ENCODE assay signal across 18 mouse cellular contexts in the genomic region with DNA sequence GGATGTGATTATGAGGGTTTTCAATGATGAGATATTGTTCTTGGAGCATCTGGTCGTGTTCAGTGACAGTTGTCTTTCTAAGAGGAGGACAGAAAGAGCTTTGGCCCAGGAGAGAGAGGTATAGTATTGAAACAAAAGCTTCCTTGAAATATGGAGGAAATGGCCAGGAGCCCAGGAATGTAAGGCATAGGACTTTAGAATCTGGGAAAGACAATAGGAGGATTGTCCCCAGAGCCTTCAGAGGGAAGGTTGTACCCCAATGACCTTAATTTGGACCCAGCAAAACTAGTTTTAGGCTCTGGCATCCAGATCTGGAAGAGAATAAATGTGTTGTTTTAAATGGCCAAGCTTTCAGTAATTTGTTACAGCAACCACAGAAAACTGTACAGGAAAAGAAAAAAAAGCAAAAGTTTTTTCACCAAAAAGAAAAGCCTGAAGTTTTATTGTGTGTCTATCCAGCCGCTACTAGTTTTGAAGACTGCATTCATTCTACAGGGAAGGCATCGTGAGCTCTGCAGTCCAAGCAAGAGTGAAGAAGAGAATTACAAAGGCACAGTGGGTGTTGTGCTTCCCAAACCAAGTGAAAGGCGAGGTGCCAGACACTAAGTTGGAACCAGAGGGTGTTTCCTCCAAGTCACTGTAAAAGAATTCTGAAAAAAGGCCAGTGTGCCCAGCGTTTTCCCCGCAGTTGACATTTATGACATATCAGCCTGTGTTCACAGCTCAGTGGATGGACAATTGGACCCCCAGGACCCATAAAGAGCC. TPM values are rescaled to one million over a fixed set of nuclear protein-coding genes. Genes with fewer than 3 reads are reported as not detected.
DNase-seq lines count a peak whose midpoint lies in the region; ATAC-seq and TF ChIP-seq lines count a peak whose summit lies in the region.
"Had no signal": no experiment of that assay in that cellular context is flagged by ENCODE, and none has a peak within 500 bp of the region (broad histone marks: within the 10 kb centered on the region; RNA-seq: fewer than 3 reads in every experiment).

No protein-coding gene starts in this region.

- no peak for ATAC-seq in midbrain, postnatal 0 days (ENCODE audit: low FRiP score)
- ATAC-seq in midbrain, embryonic 11.5 days (ENCODE audit: low FRiP score) = no peak
- no peak for ATAC-seq in liver, postnatal 0 days

- H3K4me3 ChIP-seq in midbrain, postnatal 0 days (ENCODE audit: low read depth, low read length) = no peak overlapping the region
- no peak overlapping the region for H3K4me3 ChIP-seq in midbrain, embryonic 11.5 days (ENCODE audit: low read depth, low read length)
- no peak overlapping the region for H3K4me3 ChIP-seq in liver, postnatal 0 days (ENCODE audit: low read depth, low read length)
- H3K4me3 ChIP-seq: embryonic facial prominence, embryonic 13.5 days; forebrain, embryonic 10.5 days; hindbrain, embryonic 15.5 days had no signal

- peak; percentile 23 for DNase-seq in gastrocnemius, postnatal 14 days
- no peak for DNase-seq in gastrocnemius, postnatal 4 days (ENCODE audit: low spot score in 2 of 2)
- peak; percentile 44 for DNase-seq in midbrain, postnatal 0 days (ENCODE audit: low spot score)
- DNase-seq in midbrain, embryonic 11.5 days (ENCODE audit: low spot score, missing footprints) = no peak
- peak; percentile 47 for DNase-seq in brain, adult 2 months (ENCODE audit: low read depth, low spot score)
- DNase-seq in liver, postnatal 0 days = no peak
- DNase-seq in layer of hippocampus, postnatal 14 days (ENCODE audit: low spot score in 2 of 2) = no peak
- DNase-seq: adrenal gland, postnatal 10 days; cerebellum, adult 2 months; kidney, adult 18-20 months; kidney, postnatal 14 days; lung, adult 2 months; midbrain, embryonic 14.5 days; right cerebral cortex, postnatal 14 days had no signal

- no peak overlapping the region for H3K27ac ChIP-seq in midbrain, postnatal 0 days (ENCODE audit: low read depth, low read length)
- no peak overlapping the region for H3K27ac ChIP-seq in midbrain, embryonic 11.5 days (ENCODE audit: low read depth, low read length)
- H3K27ac ChIP-seq in liver, postnatal 0 days (ENCODE audit: low read depth) = no peak overlapping the region
- H3K27ac ChIP-seq: embryonic facial prominence, embryonic 13.5 days; forebrain, embryonic 10.5 days; hindbrain, embryonic 15.5 days had no signal

- intact Hi-C loops in gastrocnemius, postnatal 14 days (cut with DNase I; ENCODE audit: low total_unique reads) = no loop called here

- H3K9me3 ChIP-seq in midbrain, postnatal 0 days (ENCODE audit: low read length) = no peaks in the 10 kb centered on the region
- H3K9me3 ChIP-seq in midbrain, embryonic 11.5 days (ENCODE audit: control insufficient read depth, low read length) = no peaks in the 10 kb centered on the region
- no peaks in the 10 kb centered on the region for H3K9me3 ChIP-seq in liver, postnatal 0 days (ENCODE audit: low read length)
- H3K9me3 ChIP-seq: embryonic facial prominence, embryonic 13.5 days; forebrain, embryonic 10.5 days; hindbrain, embryonic 15.5 days had no signal

- no peak for TF ChIP-seq EP300 in liver, postnatal 0 days (IDR thresholded peaks at IDR 0.05; ENCODE audit: low read depth)

- no peak for TF ChIP-seq CTCF in midbrain, postnatal 0 days (IDR thresholded peaks at IDR 0.05)
- TF ChIP-seq CTCF in liver, postnatal 0 days (IDR thresholded peaks at IDR 0.05; ENCODE audit: low read depth) = no peak

- H3K4me1 ChIP-seq in midbrain, postnatal 0 days (ENCODE audit: insufficient read depth, low read length) = no peaks in the 10 kb centered on the region
- no peaks in the 10 kb centered on the region for H3K4me1 ChIP-seq in midbrain, embryonic 11.5 days (ENCODE audit: control insufficient read depth, insufficient read depth, low read length)
- no peaks in the 10 kb centered on the region for H3K4me1 ChIP-seq in liver, postnatal 0 days (ENCODE audit: insufficient read depth)
- H3K4me1 ChIP-seq: hindbrain, embryonic 15.5 days had no signal

- no peaks in the 10 kb centered on the region for H3K36me3 ChIP-seq in midbrain, postnatal 0 days (ENCODE audit: insufficient read depth, low read length)
- H3K36me3 ChIP-seq in midbrain, embryonic 11.5 days (ENCODE audit: control insufficient read depth, insufficient read depth, low read length) = no peaks in the 10 kb centered on the region
- H3K36me3 ChIP-seq in liver, postnatal 0 days (replicated peaks; ENCODE audit: insufficient read depth, low read length) = no peaks in the 10 kb centered on the region
- H3K36me3 ChIP-seq: embryonic facial prominence, embryonic 13.5 days; forebrain, embryonic 10.5 days; hindbrain, embryonic 15.5 days had no signal

- no peak overlapping the region for H3K4me2 ChIP-seq in midbrain, postnatal 0 days (ENCODE audit: low read depth, low read length, poor library complexity, severe bottlenecking)
- no peak overlapping the region for H3K4me2 ChIP-seq in midbrain, embryonic 11.5 days
- no peak overlapping the region for H3K4me2 ChIP-seq in liver, postnatal 0 days (ENCODE audit: low read depth, low read length)
- H3K4me2 ChIP-seq: embryonic facial prominence, embryonic 13.5 days; heart, embryonic 11.5 days; hindbrain, embryonic 15.5 days had no signal

- no peak overlapping the region for H3K9ac ChIP-seq in midbrain, postnatal 0 days (replicated peaks; ENCODE audit: low read length, poor library complexity, severe bottlenecking)
- no peak overlapping the region for H3K9ac ChIP-seq in midbrain, embryonic 11.5 days (ENCODE audit: low read length)
- no peak overlapping the region for H3K9ac ChIP-seq in liver, postnatal 0 days (replicated peaks)
- H3K9ac ChIP-seq: embryonic facial prominence, embryonic 13.5 days; hindbrain, embryonic 15.5 days had no signal

- H3K27me3 ChIP-seq in midbrain, postnatal 0 days (ENCODE audit: insufficient read depth, low read length) = no peaks in the 10 kb centered on the region
- H3K27me3 ChIP-seq in midbrain, embryonic 11.5 days (ENCODE audit: control insufficient read depth, insufficient read depth, low read length) = no peaks in the 10 kb centered on the region
- no peaks in the 10 kb centered on the region for H3K27me3 ChIP-seq in liver, postnatal 0 days (ENCODE audit: insufficient read depth, low read length)
- H3K27me3 ChIP-seq: embryonic facial prominence, embryonic 13.5 days; hindbrain, embryonic 15.5 days had no signal

- WGBS in midbrain, postnatal 0 days = 45% methylated on average over 6 of the region's 6 CpGs
- WGBS in midbrain, embryonic 11.5 days = 49% methylated on average over 6 of the region's 6 CpGs
- 64% methylated on average over 6 of the region's 6 CpGs for WGBS in liver, postnatal 0 days (ENCODE audit: insufficient replicate concordance)

RNA-seq across cellular contexts. Expression of a gene that starts 45.7 kb away (rescaled TPM):
- total RNA-seq in gastrocnemius, postnatal 14 days (2021) = 10 to 100 TPM; 18.4 to 18.7 TPM
- 10 to 100 TPM; 36.2 to 37.0 TPM for total RNA-seq in gastrocnemius, postnatal 4 days (2021)
- total RNA-seq in midbrain, postnatal 0 days (2014; rRNA removed) = 2.3 and 3.0 TPM in 2 replicates
- 0.89 and 1.0 TPM in 2 replicates for polyA plus RNA-seq in midbrain, postnatal 0 days (2015; fragmentation: Nextera tagmentation; extraction: Ambion mirVana)
- 5.5 and 6.2 TPM in 2 replicates for polyA plus RNA-seq in midbrain, embryonic 11.5 days (2014; fragmentation: Nextera tagmentation; extraction: Ambion mirVana)
- 2.8 and 3.1 TPM in 2 replicates for polyA plus RNA-seq in liver, postnatal 0 days (2015; fragmentation: Nextera tagmentation; extraction: Ambion mirVana)
- 1 to 10 TPM; 8.9 to 9.2 TPM for total RNA-seq in layer of hippocampus, postnatal 14 days (2021)

Comparison
In these comparisons a context has a peak if more than half of its experiments do, and no peak if none do; other contexts are left out.
1. DNase-seq: peak in gastrocnemius, postnatal 14 days (single experiment), midbrain, postnatal 0 days (single experiment) and brain, adult 2 months (single experiment); none in gastrocnemius, postnatal 4 days (0 of 2), midbrain, embryonic 11.5 days (single experiment), liver, postnatal 0 days (single experiment) and layer of hippocampus, postnatal 14 days (0 of 2).